Mouse (Mus musculus) lung, postnatal 0 days (tissue): Measurements from ENCODE around the gene Gxylt2. TPM values are rescaled to one million over a fixed set of nuclear protein-coding genes. Genes with fewer than 3 reads are reported as not detected.

Experiments used
- ATAC-seq: fragments of 200-750 bp; cut with Nextera tagmentation; 2 replicates; pipeline ENCODE4 v1.8.0; 2017; ENCODE audit warnings: moderate library complexity
- DNase-seq: peaks from one replicate; pipeline ENCODE4 v3.0.0-alpha.2; 2016; ENCODE audit warnings: low spot score
- H3K27ac ChIP-seq: fragments of 300-500 bp; sonication (generic); 2 replicates; pipeline ENCODE4 v1.5.1; 2014; ENCODE audit warnings: antibody characterized with exemption, mild to moderate bottlenecking, low read length, mixed read lengths
- H3K27me3 ChIP-seq: fragments of 300-500 bp; sonication (generic); replicated peaks from 2 replicates; pipeline ENCODE4 v1.6.1; 2014; ENCODE audit warnings: low read length, mixed read lengths; ENCODE audit not compliant: insufficient read depth
- H3K36me3 ChIP-seq: fragments of 300-500 bp; sonication (generic); 2 replicates; pipeline ENCODE4 v1.6.1; 2014; ENCODE audit warnings: low read length, mixed read lengths; ENCODE audit not compliant: insufficient read depth
- H3K4me1 ChIP-seq: fragments of 300-500 bp; sonication (generic); 2 replicates; pipeline ENCODE4 v1.6.1; 2014; ENCODE audit warnings: antibody characterized with exemption, low read depth, low read length, mixed read lengths; ENCODE audit not compliant: insufficient read depth
- H3K4me2 ChIP-seq: fragments of 300-500 bp; sonication (generic); replicated peaks from 2 replicates; pipeline ENCODE4 v1.6.1; 2014; ENCODE audit warnings: low read depth, mild to moderate bottlenecking, low read length, moderate library complexity, mixed read lengths
- H3K4me3 ChIP-seq: fragments of 300-500 bp; sonication (generic); 2 replicates; pipeline ENCODE4 v1.5.1; 2014; ENCODE audit warnings: low read depth, low read length
- H3K9ac ChIP-seq: fragments of 300-500 bp; sonication (generic); replicated peaks from 2 replicates; pipeline ENCODE4 v1.6.1; 2014; ENCODE audit warnings: low read depth, mild to moderate bottlenecking
- H3K9me3 ChIP-seq: fragments of 300-500 bp; sonication (generic); 2 replicates; pipeline ENCODE4 v1.6.1; 2016; ENCODE audit warnings: low read length, mixed read lengths
- CTCF ChIP-seq: IDR thresholded peaks from 2 replicates; pipeline ENCODE4 v1.5.1; 2016; ENCODE audit warnings: antibody characterized with exemption, mild to moderate bottlenecking
- EP300 ChIP-seq: IDR thresholded peaks from 2 replicates; pipeline ENCODE4 v1.6.1; 2016; ENCODE audit warnings: antibody characterized with exemption, mild to moderate bottlenecking, control low read depth
- WGBS: fragments of 180-500 bp; shearing (Covaris S2); extraction: QIAGEN DNeasy Blood & Tissue Kit; methylation state at CpG from one replicate; pipeline ENCODE4 v1.1.7; 2014; 5-methylcytosine and 5-hydroxymethylcytosine counted together
- polyA plus RNA-seq: library from polyadenylated mRNA; unstranded; fragments of >200 nt; fragmentation: Nextera tagmentation; extraction: Ambion mirVana; gene quantifications from 2 replicates; pipeline ENCODE4 v1.2.1, GENCODE M21; 2015

The Gxylt2 gene
- polyA plus RNA-seq, 1 experiment from 2014 or later = 2.2 TPM

DNA sequence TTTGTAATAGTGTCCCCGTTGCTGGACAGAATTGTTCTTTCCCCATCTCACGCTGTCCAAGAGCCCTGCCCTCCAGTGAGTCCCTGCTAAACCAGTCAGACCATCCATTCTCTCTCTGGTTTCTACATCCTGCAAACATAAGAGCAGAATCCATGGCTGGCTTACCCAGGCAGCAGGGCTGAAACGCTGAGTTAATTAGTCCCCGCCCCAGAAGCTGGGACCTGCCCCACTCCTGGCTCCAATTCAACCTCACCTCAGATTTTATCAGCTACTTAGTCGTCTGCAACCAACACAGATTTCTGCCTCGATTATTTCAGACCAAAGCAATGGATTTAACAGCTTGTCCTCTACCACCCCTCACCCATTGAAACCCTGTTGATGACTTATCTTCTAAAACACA, 91.3 kb downstream of the Gxylt2 start:
- no peaks in the 10 kb centered on the region for H3K36me3 ChIP-seq
- TF ChIP-seq EP300 (no peak), CTCF (no peak)
- H3K9me3 ChIP-seq = no peaks in the 10 kb centered on the region
- H3K27me3 ChIP-seq = no peaks in the 10 kb centered on the region
- ATAC-seq = peak; percentile 36; the same call in 1 of the 2 replicates
- no peak overlapping the region for H3K4me3 ChIP-seq
- DNase-seq = peak; percentile 49
- H3K4me1 ChIP-seq = no peaks in the 10 kb centered on the region
- no peak overlapping the region for H3K9ac ChIP-seq
- no peak overlapping the region for H3K4me2 ChIP-seq
- H3K27ac ChIP-seq = no peak overlapping the region
- 40% methylated on average over 6 of the region's 6 CpGs for WGBS

DNA sequence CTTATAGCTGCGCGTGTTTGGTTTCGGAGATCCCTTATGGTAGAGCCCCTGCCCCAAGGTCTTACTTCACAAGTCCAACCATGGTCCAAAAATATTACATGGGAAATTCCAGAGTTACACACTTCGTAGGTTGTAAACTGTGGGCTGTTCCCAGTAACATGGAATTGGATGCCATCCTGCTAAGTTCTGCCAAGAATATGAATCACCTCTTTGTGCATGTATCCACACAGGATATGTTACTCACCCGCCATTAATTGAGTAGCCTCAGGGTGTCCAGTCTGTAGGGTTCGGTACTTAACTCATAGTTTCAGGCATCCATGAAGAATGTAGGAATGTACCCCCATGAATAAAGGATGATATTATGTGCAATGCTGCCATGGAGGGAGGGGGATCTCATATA, 94.8 kb downstream of the Gxylt2 start:
- H3K36me3 ChIP-seq = no peaks in the 10 kb centered on the region
- no peak overlapping the region for H3K27ac ChIP-seq
- ATAC-seq (no peak), DNase-seq (peak; percentile 7)
- no peaks in the 10 kb centered on the region for H3K4me1 ChIP-seq
- H3K9me3 ChIP-seq = no peaks in the 10 kb centered on the region
- no peak for TF ChIP-seq EP300
- TF ChIP-seq CTCF = no peak
- H3K4me2 ChIP-seq = no peak overlapping the region
- 79% methylated on average over 6 of the region's 6 CpGs for WGBS
- H3K27me3 ChIP-seq = no peaks in the 10 kb centered on the region
- H3K4me3 ChIP-seq = no peak overlapping the region
- no peak overlapping the region for H3K9ac ChIP-seq

DNA sequence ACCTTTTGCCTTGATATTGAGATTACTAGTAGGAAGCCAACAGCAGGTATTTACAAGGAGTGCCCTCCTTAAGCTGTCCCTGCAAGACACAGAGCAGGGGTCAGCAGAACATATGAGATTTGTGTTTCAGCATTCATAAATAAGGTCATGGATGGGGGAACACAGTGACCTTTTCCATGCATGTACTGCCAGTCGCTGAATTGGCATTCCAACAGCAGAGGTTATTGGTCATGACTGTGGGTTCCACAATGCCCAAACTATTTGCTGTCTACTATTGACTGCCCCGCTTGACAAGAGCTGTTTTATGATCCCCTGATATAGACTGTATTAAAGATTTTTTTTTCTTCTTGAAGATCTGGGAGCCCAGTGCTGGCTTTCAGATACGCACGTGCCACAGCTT, 95.2 kb downstream of the Gxylt2 start:
- no peak overlapping the region for H3K9ac ChIP-seq
- H3K4me2 ChIP-seq = no peak overlapping the region
- TF ChIP-seq EP300 (no peak), CTCF (no peak)
- H3K27me3 ChIP-seq = no peaks in the 10 kb centered on the region
- no peak for ATAC-seq
- H3K4me3 ChIP-seq = no peak overlapping the region
- WGBS = 92% methylated on average over 4 of the region's 4 CpGs
- no peaks in the 10 kb centered on the region for H3K4me1 ChIP-seq
- H3K36me3 ChIP-seq = no peaks in the 10 kb centered on the region
- no peak for DNase-seq
- H3K27ac ChIP-seq = no peak overlapping the region
- H3K9me3 ChIP-seq = no peaks in the 10 kb centered on the region

DNA sequence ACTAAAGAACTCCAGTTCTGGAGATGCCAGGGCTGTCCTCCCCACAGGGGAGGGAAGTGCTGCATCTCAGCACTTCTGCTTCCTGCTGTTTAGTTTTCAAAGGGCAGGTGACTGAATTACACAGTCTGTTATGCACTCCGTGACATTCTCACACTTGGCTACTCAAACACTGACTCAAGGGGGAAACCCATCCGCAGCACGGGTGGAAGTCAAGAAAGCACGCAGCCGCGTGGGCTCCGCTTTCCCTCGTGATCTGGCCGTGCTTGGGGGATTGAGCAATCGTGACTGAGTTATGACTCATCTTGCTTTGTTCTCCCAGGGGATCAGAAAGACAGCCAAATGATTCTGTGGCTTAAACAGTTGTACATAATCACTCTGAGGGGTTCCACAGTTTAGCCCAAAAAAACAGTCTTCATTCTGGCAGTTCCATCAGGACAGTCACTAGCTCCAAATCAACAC, 96.0 kb downstream of the Gxylt2 start:
- H3K9me3 ChIP-seq = no peaks in the 10 kb centered on the region
- WGBS = 28% methylated on average over 10 of the region's 10 CpGs
- no peak overlapping the region for H3K27ac ChIP-seq
- no peak overlapping the region for H3K4me2 ChIP-seq
- H3K36me3 ChIP-seq = no peaks in the 10 kb centered on the region
- H3K4me1 ChIP-seq = no peaks in the 10 kb centered on the region
- TF ChIP-seq CTCF (no peak), EP300 (peak; percentile 14; the same call in 1 of the 2 replicates)
- ATAC-seq = peak; percentile 65
- H3K4me3 ChIP-seq = no peak overlapping the region
- DNase-seq = peak; percentile 79
- H3K9ac ChIP-seq = no peak overlapping the region
- H3K27me3 ChIP-seq = no peaks in the 10 kb centered on the region

DNA sequence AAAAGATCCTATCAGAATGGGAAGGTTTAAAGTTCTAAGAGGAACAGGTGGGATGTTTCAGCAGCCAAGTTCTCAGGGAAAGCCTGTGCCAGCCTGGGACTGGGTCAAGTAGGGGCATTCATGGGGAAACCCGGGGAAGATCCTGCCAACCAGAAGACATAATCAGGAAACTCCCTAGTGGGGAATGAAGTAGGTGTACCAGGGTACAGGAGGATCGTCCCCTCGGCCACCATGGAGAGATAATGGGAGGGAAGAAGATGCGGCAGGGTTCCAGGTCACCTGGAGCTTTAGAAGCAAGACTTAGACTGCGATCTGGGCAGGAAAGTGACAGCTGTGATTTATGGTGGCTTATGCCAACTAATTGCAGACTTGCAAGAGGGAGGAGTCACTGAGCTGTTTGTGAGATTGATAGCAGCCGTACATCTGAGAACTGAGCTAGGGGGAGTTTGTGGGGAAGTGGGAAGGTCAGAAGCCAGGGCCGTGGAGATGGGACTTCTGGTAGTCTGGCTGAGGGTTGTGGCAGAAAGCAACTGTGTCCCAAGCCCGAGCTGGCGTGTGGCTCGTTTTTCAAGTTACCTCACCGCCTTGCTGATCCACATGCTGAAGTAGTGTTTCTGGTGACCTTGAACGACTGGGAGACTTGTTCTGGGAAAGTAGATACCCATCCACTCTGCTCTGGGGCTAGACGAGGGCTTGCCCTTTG, 98.0 kb downstream of the Gxylt2 start:
- H3K4me3 ChIP-seq = no peak overlapping the region
- H3K27me3 ChIP-seq = no peaks in the 10 kb centered on the region
- H3K4me1 ChIP-seq = no peaks in the 10 kb centered on the region
- no peaks in the 10 kb centered on the region for H3K9me3 ChIP-seq
- WGBS = 45% methylated on average over 13 of the region's 13 CpGs
- H3K4me2 ChIP-seq = no peak overlapping the region
- ATAC-seq (no peak), DNase-seq (no peak)
- H3K36me3 ChIP-seq = no peaks in the 10 kb centered on the region
- H3K27ac ChIP-seq = no peak overlapping the region
- TF ChIP-seq EP300 = no peak
- H3K9ac ChIP-seq = no peak overlapping the region

DNA sequence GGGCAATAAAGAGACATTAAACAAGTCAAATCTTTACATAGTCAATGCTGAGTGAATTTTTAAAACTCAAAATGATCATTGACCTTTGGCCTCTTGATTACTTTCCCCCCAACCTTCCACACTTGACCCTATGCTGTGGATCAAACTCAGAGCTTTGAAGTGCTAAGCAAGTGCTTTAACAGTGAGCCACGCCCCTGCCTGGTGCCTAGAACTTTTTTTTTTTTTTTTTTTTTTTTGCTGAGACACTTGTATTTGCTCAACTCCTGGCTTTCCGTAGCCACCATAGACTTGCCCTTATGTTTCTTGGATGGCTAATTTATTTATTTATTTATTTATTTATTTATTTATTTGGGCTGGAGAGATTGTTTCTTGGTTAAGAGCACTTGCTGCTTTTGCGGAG, 98.7 kb downstream of the Gxylt2 start:
- no peaks in the 10 kb centered on the region for H3K9me3 ChIP-seq
- H3K4me1 ChIP-seq = no peaks in the 10 kb centered on the region
- no peaks in the 10 kb centered on the region for H3K27me3 ChIP-seq
- no peak overlapping the region for H3K4me3 ChIP-seq
- H3K4me2 ChIP-seq = no peak overlapping the region
- no peak overlapping the region for H3K27ac ChIP-seq
- H3K9ac ChIP-seq = no peak overlapping the region
- TF ChIP-seq EP300 = no peak
- TF ChIP-seq CTCF = no peak
- ATAC-seq = no peak
- peak; percentile 8 for DNase-seq
- 74% methylated on average over 3 of the region's 3 CpGs for whole genome bisulfite sequencing
- H3K36me3 ChIP-seq = no peaks in the 10 kb centered on the region
